Mouse (Mus musculus) fat pad, adult 2 months (tissue): ENCODE measurements around the gene Mia2.
A peak's percentile ranks its signal among the peaks of the same experiment; 100 is the strongest.
"Not testable (repeated sequence)": the region's sequence is repeated elsewhere in the genome, so short reads cannot be mapped to it uniquely, and the experiment has no call there.

Source experiments
- DNase-seq: peaks from one replicate; pipeline ENCODE4 v3.0.0-alpha.2; 2011; ENCODE audit warnings: low read depth, low spot score; ENCODE audit errors: extremely low read depth

The Mia2 gene

DNA sequence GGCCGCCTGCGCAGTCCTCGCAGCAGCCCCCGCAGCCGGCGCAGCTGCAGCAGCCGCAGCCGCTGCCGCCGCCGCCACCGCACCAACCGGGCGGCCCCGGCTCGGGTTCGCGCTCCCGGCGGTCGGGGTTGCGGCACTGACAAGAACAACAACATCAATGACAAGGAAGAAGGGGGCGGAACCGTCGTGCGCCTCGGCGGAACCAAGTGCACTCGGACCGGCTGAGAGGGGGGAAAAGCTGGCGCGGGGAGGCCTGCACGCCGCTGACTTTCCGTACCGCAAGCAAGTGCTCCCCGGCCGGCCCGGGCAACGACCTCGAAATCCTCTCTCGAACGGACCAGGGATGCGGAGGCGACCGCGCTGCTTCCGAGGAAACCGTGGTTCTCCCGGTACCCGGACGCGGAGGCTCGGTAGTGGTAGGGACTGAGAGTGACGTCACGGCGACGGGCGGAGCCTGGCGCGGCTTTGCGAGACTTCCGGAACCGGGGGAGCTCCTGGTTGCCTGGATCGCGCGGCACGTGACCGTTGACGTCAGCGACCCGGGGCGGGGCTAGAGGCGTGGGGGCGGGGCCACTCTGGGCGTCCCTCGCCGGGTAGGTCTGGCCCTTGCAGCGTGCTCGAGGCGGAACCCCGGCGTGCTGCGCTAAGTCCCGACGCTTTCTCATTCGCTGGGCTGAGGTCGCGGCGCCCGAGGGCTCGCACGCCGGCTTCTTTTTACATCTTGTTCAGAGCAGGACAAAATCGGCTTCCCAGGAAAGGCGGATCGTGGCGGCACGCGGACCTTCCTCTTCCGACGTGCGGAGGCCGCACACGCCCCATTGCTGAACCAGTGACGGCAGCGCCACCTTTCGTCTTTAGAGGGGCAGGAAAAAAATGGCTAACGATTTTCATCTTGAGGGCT, 124.0 kb downstream of the Mia2 start, which contains the start of gene Fbxo33:
Gene Fbxo33 (minus strand): TSS at position 401 of the 901 bp plus-strand sequence.
- peak; percentile 47 for DNase-seq

DNA sequence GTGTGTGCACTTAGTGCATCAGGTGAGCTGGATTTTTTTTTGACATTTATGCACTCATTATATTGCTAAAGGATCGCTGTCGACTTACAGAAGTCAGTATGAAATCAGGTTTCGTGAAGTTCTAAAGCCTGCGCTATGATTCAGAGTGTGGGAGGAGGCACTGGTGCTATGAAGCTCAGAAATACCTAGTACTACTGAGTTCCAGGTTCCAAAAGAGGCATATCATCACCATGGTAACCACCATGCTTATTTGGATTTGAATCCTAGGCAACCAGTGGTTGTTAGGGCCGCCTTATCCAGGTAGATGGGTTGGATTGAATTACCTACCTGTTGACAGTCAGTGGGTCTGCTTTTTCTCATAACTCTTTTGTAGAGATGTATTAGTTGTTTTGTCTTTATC, 132.8 kb downstream of the Mia2 start:
- DNase-seq, result no peak

DNA sequence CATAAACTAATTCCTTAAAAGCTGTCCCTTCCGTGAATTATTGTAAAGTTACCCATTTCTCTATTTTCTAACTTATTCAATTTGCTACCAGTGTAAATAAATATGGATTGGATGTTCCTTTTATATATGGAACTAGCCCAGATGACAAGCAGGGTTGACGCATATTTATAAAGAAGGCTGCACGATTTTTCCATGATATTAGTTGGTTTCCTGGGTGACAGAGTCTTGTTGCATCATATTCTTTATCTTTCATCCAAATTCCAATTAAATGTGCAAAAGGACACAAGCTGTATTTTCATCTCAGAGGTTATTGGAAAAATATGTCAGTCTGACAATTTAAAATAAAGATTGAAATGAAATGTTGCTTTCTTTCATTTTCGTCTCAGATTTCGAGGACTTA, 142.8 kb downstream of the Mia2 start:
- no peak for DNase-seq

GRCm38 (mm10) chr12:59241031-59241430, 145.4 kb downstream of the Mia2 start:
- not testable (repeated sequence) for DNase-seq
